9 mouse cellular contexts compared by ENCODE assay signal in genomic region chr5:77358347-77358746, GRCm38 (mm10). TPM values are rescaled to one million over a fixed set of nuclear protein-coding genes. Genes with fewer than 3 reads are reported as not detected.
DNase-seq lines count a peak whose midpoint lies in the region; ATAC-seq and TF ChIP-seq lines count a peak whose summit lies in the region.
"Had no signal": no experiment of that assay in that cellular context is flagged by ENCODE, and none has a peak within 500 bp of the region (broad histone marks: within the 10 kb centered on the region; RNA-seq: fewer than 3 reads in every experiment).

No protein-coding gene starts in this region.

- DNase-seq in left cerebral cortex, adult 2 months (ENCODE audit: extremely low spot score in 1 of 2, low spot score in 2 of 2), result no peak
- no peak for DNase-seq in left cerebral cortex, postnatal 25 days (ENCODE audit: low spot score in 2 of 2)
- peak; percentile 55 for DNase-seq in forebrain, embryonic 14.5 days (ENCODE audit: low spot score)
- peak; percentile 72 for DNase-seq in heart, postnatal 4 days
- peak; percentile 45 for DNase-seq in liver
- DNase-seq in thymus, postnatal 25 days, result peak; percentile 40
- no peak for DNase-seq in cerebellum, postnatal 4 days (ENCODE audit: low spot score in 2 of 2)

- no peaks in the 10 kb centered on the region for H3K4me1 ChIP-seq in forebrain, embryonic 14.5 days (ENCODE audit: control insufficient read depth, insufficient read depth, low read length)
- H3K4me1 ChIP-seq in midbrain, embryonic 15.5 days, result peaks cover 15% of the 10 kb centered on the region

- WGBS in forebrain, embryonic 14.5 days, result 9% methylated on average over 10 of the region's 10 CpGs
- 5% methylated on average over 10 of the region's 10 CpGs for WGBS in midbrain, embryonic 15.5 days

- TF ChIP-seq CTCF in left cerebral cortex, adult 2 months (IDR thresholded peaks at IDR 0.05), result no peak

- H3K36me3 ChIP-seq in forebrain, embryonic 14.5 days (ENCODE audit: control insufficient read depth, insufficient read depth, low read length), result no peaks in the 10 kb centered on the region
- H3K36me3 ChIP-seq in midbrain, embryonic 15.5 days (replicated peaks), result no peaks in the 10 kb centered on the region

- peak overlapping the region; percentile 62 for H3K27ac ChIP-seq in left cerebral cortex, adult 2 months
- no peak overlapping the region for H3K27ac ChIP-seq in forebrain, embryonic 14.5 days (ENCODE audit: low read depth, low read length)
- no peak overlapping the region for H3K27ac ChIP-seq in midbrain, embryonic 15.5 days

- ATAC-seq in forebrain, embryonic 14.5 days, result no peak
- ATAC-seq in midbrain, embryonic 15.5 days (replicated peaks), result peak; percentile 37

- H3K4me2 ChIP-seq in forebrain, embryonic 14.5 days (ENCODE audit: low read length), result peak overlapping the region; percentile 36
- H3K4me2 ChIP-seq in midbrain, embryonic 15.5 days, result peak overlapping the region; percentile 49

- peak overlapping the region; percentile 47; the same call in 1 of the 2 replicates for H3K9ac ChIP-seq in forebrain, embryonic 14.5 days (ENCODE audit: low read length)
- H3K9ac ChIP-seq in midbrain, embryonic 15.5 days, result 0 out of 2 replicates have a peak overlapping the region, but pooled peaks have one; percentile 7

- H3K27me3 ChIP-seq in forebrain, embryonic 14.5 days (replicated peaks; ENCODE audit: control insufficient read depth, insufficient read depth, low read length), result no peaks in the 10 kb centered on the region; the same call in 1 of the 2 replicates
- H3K27me3 ChIP-seq in midbrain, embryonic 15.5 days (replicated peaks), result 0 out of 2 replicates have a peak, but pooled peaks cover 5% of the 10 kb centered on the region

- no peaks in the 10 kb centered on the region for H3K9me3 ChIP-seq in forebrain, embryonic 14.5 days (replicated peaks; ENCODE audit: control insufficient read depth, low read length)
- no peaks in the 10 kb centered on the region for H3K9me3 ChIP-seq in midbrain, embryonic 15.5 days

- intact Hi-C loops in left cerebral cortex, adult 2 months (cut with DNase I), result no loop called here
- intact Hi-C loops in left cerebral cortex, postnatal 25 days (cut with DNase I), result loop anchor here (5.0 kb wide), 1 partner anchor 49 kb away; the partner anchor contains the start of gene Igfbp7

- peak overlapping the region; percentile 42 for H3K4me3 ChIP-seq in left cerebral cortex, adult 2 months
- H3K4me3 ChIP-seq in forebrain, embryonic 14.5 days (ENCODE audit: low read depth, low read length), result peak overlapping the region; percentile 19
- H3K4me3 ChIP-seq in midbrain, embryonic 15.5 days, result peak overlapping the region; percentile 26

RNA-seq across cellular contexts. Expression of gene Polr2b, which starts 48.4 kb away (rescaled TPM):
- total RNA-seq in left cerebral cortex, adult 2 months (2021), result 10 to 100 TPM; 43.0 to 47.6 TPM
- total RNA-seq in left cerebral cortex, postnatal 25 days (2021), result 10 to 100 TPM; 43.3 to 44.9 TPM
- polyA plus RNA-seq in forebrain, embryonic 14.5 days (2014; fragmentation: Nextera tagmentation; extraction: Ambion mirVana), result 86.8 and 90.9 TPM in 2 replicates
- total RNA-seq in heart, postnatal 4 days (2021), result 10 to 100 TPM; 35.3 to 37.2 TPM
- polyA plus RNA-seq in midbrain, embryonic 15.5 days (2015; fragmentation: Nextera tagmentation; extraction: Ambion mirVana), result 63.8 and 65.2 TPM in 2 replicates

RNA-seq across cellular contexts. Expression of gene Noa1, which starts 48.5 kb away (rescaled TPM):
- 10 to 100 TPM; 21.6 to 27.6 TPM for total RNA-seq in left cerebral cortex, adult 2 months (2021)
- total RNA-seq in left cerebral cortex, postnatal 25 days (2021), result 10 to 100 TPM; 25.7 to 27.7 TPM
- polyA plus RNA-seq in forebrain, embryonic 14.5 days (2014; fragmentation: Nextera tagmentation; extraction: Ambion mirVana), result 30.2 and 35.7 TPM in 2 replicates
- total RNA-seq in heart, postnatal 4 days (2021), result 10 to 100 TPM; 14.3 to 14.7 TPM
- 36.1 and 37.5 TPM in 2 replicates for polyA plus RNA-seq in midbrain, embryonic 15.5 days (2015; fragmentation: Nextera tagmentation; extraction: Ambion mirVana)

RNA-seq across cellular contexts. Expression of gene Igfbp7, which starts 49.5 kb away (rescaled TPM):
- total RNA-seq in left cerebral cortex, adult 2 months (2021), result 10 to 100 TPM; 38.3 to 41.2 TPM
- 10 to 100 TPM; 46.4 to 49.4 TPM for total RNA-seq in left cerebral cortex, postnatal 25 days (2021)
- polyA plus RNA-seq in forebrain, embryonic 14.5 days (2014; fragmentation: Nextera tagmentation; extraction: Ambion mirVana), result 61.9 and 68.1 TPM in 2 replicates
- total RNA-seq in heart, postnatal 4 days (2021), result 100 to 1,000 TPM; 210 to 250 TPM
- polyA plus RNA-seq in midbrain, embryonic 15.5 days (2015; fragmentation: Nextera tagmentation; extraction: Ambion mirVana), result 57.9 and 63.4 TPM in 2 replicates
- total RNA-seq: MEL had no signal

Comparison
In these comparisons a context has a peak if more than half of its experiments do, and no peak if none do; other contexts are left out.
1. DNase-seq: peak in forebrain, embryonic 14.5 days (single experiment), heart, postnatal 4 days (single experiment), liver (single experiment) and thymus, postnatal 25 days (single experiment); none in left cerebral cortex, adult 2 months (0 of 2), left cerebral cortex, postnatal 25 days (0 of 2) and cerebellum, postnatal 4 days (0 of 2).
2. RNA of gene Igfbp7, which starts 49.5 kb away (total RNA-seq): 210 to 250 TPM in heart, postnatal 4 days; 46.4 to 49.4 TPM in left cerebral cortex, postnatal 25 days and 38.3 to 41.2 TPM in left cerebral cortex, adult 2 months; every median in the first group is over 4 times any median in the second.
3. Peak in every context shown above with its lines, with median percentiles within 50 percentile points of each other: H3K4me3 ChIP-seq.